Mouse (Mus musculus): ENCODE data around the gene Mmp24. TPM values are rescaled to one million over a fixed set of nuclear protein-coding genes. Genes with fewer than 3 reads are reported as not detected.

Mmp24 gene
- total and polyA plus RNA-seq, 2 experiments from 2014 or later, result 0.04 to 0.38 TPM

DNA sequence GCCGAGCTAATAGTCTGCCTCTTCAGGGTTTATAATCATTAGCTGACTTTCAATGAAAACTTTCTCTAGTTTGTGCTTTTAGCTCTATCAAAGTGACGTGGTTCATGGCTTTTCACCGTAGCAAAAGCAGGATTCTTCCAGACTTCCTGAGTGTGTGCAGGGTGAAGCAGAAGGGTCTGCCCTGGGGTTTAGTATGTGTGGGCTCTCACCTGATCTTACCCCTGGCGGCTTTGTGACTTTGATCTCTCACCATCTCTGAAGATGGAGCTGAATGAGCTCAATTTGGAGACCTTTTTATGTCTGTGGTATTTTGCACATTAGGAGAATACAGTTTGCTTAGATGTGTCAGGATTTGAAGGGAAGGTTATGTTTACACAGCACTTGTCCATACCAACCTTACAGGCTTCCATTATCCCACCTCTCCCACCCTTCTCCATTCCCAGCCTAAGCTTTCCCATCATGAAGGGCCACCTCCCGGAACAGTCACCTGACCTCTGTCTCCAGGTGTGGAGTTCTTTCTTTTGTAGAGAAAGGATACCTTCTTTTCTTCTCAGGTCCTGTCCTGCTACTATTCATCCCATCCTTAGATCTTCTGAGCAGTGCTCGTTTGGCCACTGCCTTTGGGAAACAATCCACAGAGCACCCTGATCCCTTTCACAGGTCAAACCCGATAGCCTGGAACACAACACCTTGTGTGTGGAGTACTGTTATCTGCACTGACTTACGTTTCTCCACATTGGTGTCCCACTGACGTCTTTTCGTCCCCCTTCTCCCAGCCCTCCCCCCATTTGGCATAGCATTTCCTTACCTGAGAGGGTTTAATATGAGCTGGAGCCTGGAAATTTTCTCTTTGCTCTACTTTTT is 1.9 kb downstream of the Mmp24 start:
- DNase-seq (ENCODE audit: low spot score) (no peak), ATAC-seq (ENCODE audit: insufficient read depth, low read depth) (no peak)
- H3K4me1 ChIP-seq (ENCODE audit: control insufficient read depth, insufficient read depth), result no peaks in the 10 kb centered on the region
- no peaks in the 10 kb centered on the region for H3K36me3 ChIP-seq (replicated peaks; ENCODE audit: control insufficient read depth, insufficient read depth, low read length)
- H3K4me2 ChIP-seq (ENCODE audit: low read depth, low read length), result no peak overlapping the region
- H3K9ac ChIP-seq (replicated peaks; ENCODE audit: low read depth, low read length), result no peak overlapping the region
- TF ChIP-seq CTCF (IDR thresholded peaks at IDR 0.05; ENCODE audit: low read depth) (no peak), EP300 (IDR thresholded peaks at IDR 0.05; ENCODE audit: low read depth) (no peak)
- no peak overlapping the region for H3K27ac ChIP-seq (ENCODE audit: low read depth)
- WGBS, result 54% methylated on average over 10 of the region's 10 CpGs
- H3K27me3 ChIP-seq (ENCODE audit: control insufficient read depth, insufficient read depth, low read length), result peaks cover 56% of the 10 kb centered on the region
- H3K4me3 ChIP-seq (ENCODE audit: low read depth, low read length), result no peak overlapping the region
- no peaks in the 10 kb centered on the region for H3K9me3 ChIP-seq (replicated peaks; ENCODE audit: control insufficient read depth, low read length)

GRCm38 (mm10) chr2:155777688-155777985 is 2.5 kb downstream of the Mmp24 start:
- DNase-seq (ENCODE audit: low spot score), result no peak
- Histone ChIP-seq H3K9ac (replicated peaks; ENCODE audit: low read depth, low read length) (no peak overlapping the region), H3K4me3 (ENCODE audit: low read depth, low read length) (no peak overlapping the region), H3K36me3 (replicated peaks; ENCODE audit: control insufficient read depth, insufficient read depth, low read length) (no peaks in the 10 kb centered on the region), H3K4me1 (ENCODE audit: control insufficient read depth, insufficient read depth) (no peaks in the 10 kb centered on the region), H3K4me2 (ENCODE audit: low read depth, low read length) (no peak overlapping the region), H3K27me3 (ENCODE audit: control insufficient read depth, insufficient read depth, low read length) (peaks cover 52% of the 10 kb centered on the region), H3K27ac (ENCODE audit: low read depth) (no peak overlapping the region), H3K9me3 (replicated peaks; ENCODE audit: control insufficient read depth, low read length) (no peaks in the 10 kb centered on the region)
- WGBS, result 74% methylated on average over 4 of the region's 4 CpGs
- TF ChIP-seq EP300 (IDR thresholded peaks at IDR 0.05; ENCODE audit: low read depth) (no peak), CTCF (IDR thresholded peaks at IDR 0.05; ENCODE audit: low read depth) (no peak)
- no peak for ATAC-seq (ENCODE audit: insufficient read depth, low read depth)

DNA sequence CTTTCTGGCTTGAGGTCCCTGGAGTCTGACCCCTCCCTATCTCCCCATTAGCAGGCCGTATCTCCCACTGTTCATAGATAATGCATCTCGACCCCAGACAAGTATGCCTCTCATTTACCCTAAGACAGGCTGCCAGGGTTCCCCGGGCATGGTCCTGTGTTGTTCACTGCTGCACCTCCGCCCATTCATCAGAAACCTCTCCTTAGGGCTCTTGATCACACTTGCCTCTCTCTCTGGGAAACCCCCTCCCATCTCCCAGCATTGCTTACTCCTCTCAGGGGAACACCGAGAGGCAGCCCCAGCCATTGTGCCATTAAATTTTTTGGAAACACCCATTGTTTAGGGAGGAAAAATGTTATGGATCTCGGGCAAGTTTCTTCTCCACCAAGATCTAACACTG is 2.9 kb downstream of the Mmp24 start:
- TF ChIP-seq EP300 (IDR thresholded peaks at IDR 0.05; ENCODE audit: low read depth) (no peak), CTCF (IDR thresholded peaks at IDR 0.05; ENCODE audit: low read depth) (no peak)
- DNase-seq (ENCODE audit: low spot score), result no peak
- H3K4me2 ChIP-seq (ENCODE audit: low read depth, low read length), result no peak overlapping the region
- no peak for ATAC-seq (ENCODE audit: insufficient read depth, low read depth)
- WGBS, result 50% methylated on average over 6 of the region's 6 CpGs
- H3K4me3 ChIP-seq (ENCODE audit: low read depth, low read length), result no peak overlapping the region
- H3K27me3 ChIP-seq (ENCODE audit: control insufficient read depth, insufficient read depth, low read length), result peaks cover 49% of the 10 kb centered on the region
- H3K27ac ChIP-seq (ENCODE audit: low read depth), result no peak overlapping the region
- H3K9me3 ChIP-seq (replicated peaks; ENCODE audit: control insufficient read depth, low read length), result no peaks in the 10 kb centered on the region
- H3K36me3 ChIP-seq (replicated peaks; ENCODE audit: control insufficient read depth, insufficient read depth, low read length), result no peaks in the 10 kb centered on the region
- H3K9ac ChIP-seq (replicated peaks; ENCODE audit: low read depth, low read length), result no peak overlapping the region
- H3K4me1 ChIP-seq (ENCODE audit: control insufficient read depth, insufficient read depth), result no peaks in the 10 kb centered on the region

DNA sequence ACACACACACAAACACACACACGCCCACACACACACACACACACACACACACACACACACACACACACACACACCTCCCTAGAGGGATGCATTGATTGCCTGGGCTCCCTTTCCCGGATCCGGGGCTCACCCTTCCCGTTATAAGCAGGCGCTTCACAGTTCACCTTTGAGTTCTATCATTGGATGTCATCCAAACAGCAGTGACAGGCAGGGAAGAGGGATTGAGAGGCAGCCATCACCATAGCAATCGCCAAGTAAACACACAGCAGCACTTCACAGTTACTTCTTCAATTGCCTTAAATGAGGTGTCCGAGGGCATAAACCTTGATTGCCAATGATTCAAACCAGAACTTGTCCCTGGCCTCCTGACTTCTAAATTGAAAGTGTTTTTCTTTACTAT is 3.9 kb downstream of the Mmp24 start:
- 50% methylated on average over 7 of the region's 7 CpGs for WGBS
- ATAC-seq (ENCODE audit: insufficient read depth, low read depth), result no peak
- H3K4me1 ChIP-seq (ENCODE audit: control insufficient read depth, insufficient read depth), result no peaks in the 10 kb centered on the region
- H3K36me3 ChIP-seq (replicated peaks; ENCODE audit: control insufficient read depth, insufficient read depth, low read length), result no peaks in the 10 kb centered on the region
- TF ChIP-seq EP300 (IDR thresholded peaks at IDR 0.05; ENCODE audit: low read depth), result no peak
- no peak for TF ChIP-seq CTCF (IDR thresholded peaks at IDR 0.05; ENCODE audit: low read depth)
- H3K27ac ChIP-seq (ENCODE audit: low read depth), result no peak overlapping the region
- no peaks in the 10 kb centered on the region for H3K9me3 ChIP-seq (replicated peaks; ENCODE audit: control insufficient read depth, low read length)
- H3K9ac ChIP-seq (replicated peaks; ENCODE audit: low read depth, low read length), result no peak overlapping the region
- no peak overlapping the region for H3K4me2 ChIP-seq (ENCODE audit: low read depth, low read length)
- peaks cover 38% of the 10 kb centered on the region for H3K27me3 ChIP-seq (ENCODE audit: control insufficient read depth, insufficient read depth, low read length)
- DNase-seq (ENCODE audit: low spot score), result no peak
- no peak overlapping the region for H3K4me3 ChIP-seq (ENCODE audit: low read depth, low read length)

DNA sequence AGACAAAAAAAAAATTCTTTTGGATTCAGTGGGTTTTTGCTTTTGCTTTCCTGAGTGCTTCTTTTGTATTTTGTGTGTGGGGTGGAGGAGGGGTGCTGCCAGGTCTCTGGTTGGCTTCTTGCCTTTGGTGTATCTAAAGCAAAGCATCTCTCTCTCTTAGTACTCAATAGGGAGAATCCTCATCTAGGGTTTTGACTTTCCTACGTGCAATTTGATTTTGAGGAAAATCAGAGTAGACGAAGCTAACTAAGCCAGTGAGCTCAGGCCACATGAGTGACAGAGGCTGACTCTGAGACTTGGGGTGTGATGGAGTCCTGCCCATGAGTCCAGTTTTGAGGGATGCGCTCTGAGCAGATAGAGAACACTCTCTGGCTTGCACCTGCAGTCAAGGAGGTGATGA is 4.4 kb downstream of the Mmp24 start:
- ATAC-seq (ENCODE audit: insufficient read depth, low read depth), result no peak
- DNase-seq (ENCODE audit: low spot score), result no peak
- Histone ChIP-seq H3K4me1 (ENCODE audit: control insufficient read depth, insufficient read depth) (no peaks in the 10 kb centered on the region), H3K27ac (ENCODE audit: low read depth) (no peak overlapping the region), H3K4me3 (ENCODE audit: low read depth, low read length) (no peak overlapping the region), H3K36me3 (replicated peaks; ENCODE audit: control insufficient read depth, insufficient read depth, low read length) (no peaks in the 10 kb centered on the region), H3K27me3 (ENCODE audit: control insufficient read depth, insufficient read depth, low read length) (peaks cover 34% of the 10 kb centered on the region), H3K9me3 (replicated peaks; ENCODE audit: control insufficient read depth, low read length) (no peaks in the 10 kb centered on the region), H3K9ac (replicated peaks; ENCODE audit: low read depth, low read length) (no peak overlapping the region), H3K4me2 (ENCODE audit: low read depth, low read length) (no peak overlapping the region)
- 74% methylated on average over 3 of the region's 3 CpGs for whole genome bisulfite sequencing
- TF ChIP-seq EP300 (IDR thresholded peaks at IDR 0.05; ENCODE audit: low read depth) (no peak), CTCF (IDR thresholded peaks at IDR 0.05; ENCODE audit: low read depth) (no peak)

DNA sequence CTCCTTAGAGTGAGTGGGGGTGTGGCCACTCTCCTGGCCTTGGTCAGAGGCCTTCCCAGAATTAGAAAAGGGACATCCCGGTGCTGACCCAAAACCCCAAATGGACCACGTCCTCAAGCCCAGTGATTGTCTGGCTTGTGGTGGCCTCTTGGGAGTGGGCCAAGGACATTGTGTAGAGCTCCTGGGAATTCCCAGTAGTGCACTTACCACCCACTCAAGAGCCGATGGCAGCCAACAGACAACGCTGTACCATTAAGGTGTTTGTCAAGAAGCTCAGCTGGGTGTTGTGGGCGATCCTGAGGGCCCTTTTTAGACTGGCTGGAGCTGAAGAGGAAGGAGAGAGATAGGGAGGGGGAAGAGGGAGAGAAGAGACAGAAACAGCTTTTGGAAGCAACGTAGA is 9.4 kb downstream of the Mmp24 start:
- DNase-seq (ENCODE audit: low spot score) (no peak), ATAC-seq (ENCODE audit: insufficient read depth, low read depth) (no peak)
- no peaks in the 10 kb centered on the region for H3K27me3 ChIP-seq (ENCODE audit: control insufficient read depth, insufficient read depth, low read length)
- H3K9me3 ChIP-seq (replicated peaks; ENCODE audit: control insufficient read depth, low read length), result no peaks in the 10 kb centered on the region
- H3K9ac ChIP-seq (replicated peaks; ENCODE audit: low read depth, low read length), result no peak overlapping the region
- H3K27ac ChIP-seq (ENCODE audit: low read depth), result no peak overlapping the region
- 51% methylated on average over 6 of the region's 6 CpGs for WGBS
- H3K36me3 ChIP-seq (replicated peaks; ENCODE audit: control insufficient read depth, insufficient read depth, low read length), result no peaks in the 10 kb centered on the region
- no peaks in the 10 kb centered on the region for H3K4me1 ChIP-seq (ENCODE audit: control insufficient read depth, insufficient read depth)
- no peak overlapping the region for H3K4me3 ChIP-seq (ENCODE audit: low read depth, low read length)
- no peak for TF ChIP-seq EP300 (IDR thresholded peaks at IDR 0.05; ENCODE audit: low read depth)
- TF ChIP-seq CTCF (IDR thresholded peaks at IDR 0.05; ENCODE audit: low read depth), result no peak
- H3K4me2 ChIP-seq (ENCODE audit: low read depth, low read length), result no peak overlapping the region

All from heart, postnatal 0 days (tissue).